Mouse (Mus musculus): Measurements from ENCODE around the gene Rbm6. TPM values are rescaled to one million over a fixed set of nuclear protein-coding genes. Genes with fewer than 3 reads are reported as not detected.

Rbm6 gene
- 81.3 and 87.9 TPM in 2 replicates for total RNA-seq (2014; rRNA removed)
- 48.8 and 57.9 TPM in 2 replicates for polyA plus RNA-seq (2015; fragmentation: Nextera tagmentation; extraction: Ambion mirVana)

DNA sequence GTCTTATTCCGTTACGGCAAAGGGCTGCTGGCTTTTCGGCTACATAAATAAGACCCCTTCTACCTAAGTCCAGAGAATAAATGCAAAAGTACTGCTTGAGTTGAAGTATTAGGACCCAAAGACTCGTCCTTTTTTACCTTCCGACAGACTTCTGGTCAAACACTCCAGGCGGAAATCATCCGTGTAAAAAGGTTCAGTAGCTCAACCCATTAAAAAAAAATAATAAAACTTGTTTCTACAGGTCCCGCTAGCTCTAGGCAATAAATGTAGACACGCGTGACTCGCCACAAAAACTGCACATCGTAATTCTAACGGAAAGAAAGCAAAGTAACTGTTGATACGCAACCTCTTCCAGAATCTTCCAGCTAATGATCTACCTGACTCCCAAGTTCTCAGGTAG is at the start of gene Rbm6:
Rbm6 (minus strand) TSS at position 101 of the 400 bp plus-strand sequence.
- Histone ChIP-seq H3K36me3 (ENCODE audit: insufficient read depth, low read length) (no peaks in the 10 kb centered on the region; the same call in 1 of the 2 replicates), H3K4me1 (ENCODE audit: insufficient read depth, low read length) (peaks cover 8% of the 10 kb centered on the region), H3K4me3 (ENCODE audit: low read depth, low read length) (peak within 1 kb of the TSS; percentile 98), H3K9ac (replicated peaks; ENCODE audit: low read length, poor library complexity, severe bottlenecking) (peak within 1 kb of the TSS; percentile 96), H3K9me3 (ENCODE audit: low read length) (no peaks in the 10 kb centered on the region), H3K4me2 (ENCODE audit: low read depth, low read length, poor library complexity, severe bottlenecking) (peak within 1 kb of the TSS; percentile 82), H3K27ac (ENCODE audit: low read depth, low read length) (peak within 1 kb of the TSS; percentile 93), H3K27me3 (ENCODE audit: insufficient read depth, low read length) (no peaks in the 10 kb centered on the region)
- no peak for TF ChIP-seq CTCF (IDR thresholded peaks at IDR 0.05)
- 10% methylated on average over 14 of the region's 14 CpGs for WGBS
- 0 out of 2 replicates have a peak, but pooled peaks have one; percentile 21 for ATAC-seq (ENCODE audit: low FRiP score)
- DNase-seq (ENCODE audit: low spot score): no peak

DNA sequence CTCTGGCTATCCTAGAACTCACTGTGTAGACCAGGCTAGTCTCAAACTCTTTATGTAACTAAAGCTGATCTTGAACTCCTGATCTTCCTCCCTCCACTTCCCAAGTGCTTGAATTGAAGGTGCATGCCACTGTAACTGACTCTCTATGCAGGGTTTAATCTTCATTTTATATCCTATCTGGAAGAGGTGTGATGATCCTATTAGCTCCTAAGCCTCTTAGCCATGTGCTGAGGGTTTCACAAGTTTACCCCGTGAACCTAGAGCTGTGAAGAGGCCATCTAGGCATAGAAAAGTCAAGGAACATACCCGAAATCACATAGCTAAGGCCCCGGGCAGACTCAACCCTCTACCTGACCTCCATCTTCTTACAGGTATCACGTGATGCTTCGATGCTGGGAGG is 46.4 kb upstream of the Rbm6 start:
- Histone ChIP-seq H3K36me3 (ENCODE audit: insufficient read depth, low read length) (no peaks in the 10 kb centered on the region), H3K27ac (ENCODE audit: low read depth, low read length) (no peak overlapping the region), H3K9me3 (ENCODE audit: low read length) (no peaks in the 10 kb centered on the region), H3K27me3 (ENCODE audit: insufficient read depth, low read length) (no peaks in the 10 kb centered on the region), H3K4me2 (ENCODE audit: low read depth, low read length, poor library complexity, severe bottlenecking) (no peak overlapping the region), H3K4me1 (ENCODE audit: insufficient read depth, low read length) (peaks cover 19% of the 10 kb centered on the region; the same call in 1 of the 2 replicates), H3K4me3 (ENCODE audit: low read depth, low read length) (no peak overlapping the region), H3K9ac (replicated peaks; ENCODE audit: low read length, poor library complexity, severe bottlenecking) (no peak overlapping the region)
- 73% methylated on average over 5 of the region's 5 CpGs for WGBS
- no peak for ATAC-seq (ENCODE audit: low FRiP score)
- no peak for DNase-seq (ENCODE audit: low spot score)
- no peak for TF ChIP-seq CTCF (IDR thresholded peaks at IDR 0.05)

DNA sequence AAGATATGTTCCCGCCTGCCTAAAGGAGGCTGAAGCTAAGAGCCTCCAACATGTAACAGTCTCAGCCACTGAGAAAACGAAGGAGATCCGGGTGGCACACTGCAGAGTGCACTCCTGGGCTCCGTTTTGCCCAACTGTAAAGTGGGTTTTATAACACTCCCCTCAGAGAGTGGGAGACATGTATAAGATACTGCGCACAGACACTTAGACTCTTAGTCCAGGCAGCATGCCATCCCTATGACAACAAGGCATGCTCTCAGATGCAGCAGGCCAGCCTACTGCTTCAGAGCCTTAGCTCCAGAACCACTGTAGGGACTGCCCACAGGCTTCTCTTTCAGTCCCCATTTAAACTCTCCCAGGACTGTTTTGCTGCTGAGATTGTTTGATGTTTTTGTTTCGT is 45.8 kb upstream of the Rbm6 start:
- H3K9me3 ChIP-seq (ENCODE audit: low read length): no peaks in the 10 kb centered on the region
- no peak overlapping the region for H3K4me2 ChIP-seq (ENCODE audit: low read depth, low read length, poor library complexity, severe bottlenecking)
- peak overlapping the region; percentile 59; the same call in 1 of the 2 replicates for H3K27ac ChIP-seq (ENCODE audit: low read depth, low read length)
- TF ChIP-seq CTCF (IDR thresholded peaks at IDR 0.05): no peak
- DNase-seq (ENCODE audit: low spot score) (no peak), ATAC-seq (ENCODE audit: low FRiP score) (no peak)
- no peak overlapping the region for H3K4me3 ChIP-seq (ENCODE audit: low read depth, low read length)
- no peaks in the 10 kb centered on the region for H3K27me3 ChIP-seq (ENCODE audit: insufficient read depth, low read length)
- WGBS: 80% methylated on average over 6 of the region's 6 CpGs
- peaks cover 19% of the 10 kb centered on the region; the same call in 1 of the 2 replicates for H3K4me1 ChIP-seq (ENCODE audit: insufficient read depth, low read length)
- H3K9ac ChIP-seq (replicated peaks; ENCODE audit: low read length, poor library complexity, severe bottlenecking): no peak overlapping the region
- no peaks in the 10 kb centered on the region for H3K36me3 ChIP-seq (ENCODE audit: insufficient read depth, low read length)

- ATAC-seq (ENCODE audit: low FRiP score) (peak; percentile 64; the same call in 1 of the 2 replicates), DNase-seq (ENCODE audit: low spot score) (peak; percentile 71)
- Histone ChIP-seq H3K27me3 (ENCODE audit: insufficient read depth, low read length) (no peaks in the 10 kb centered on the region), H3K27ac (ENCODE audit: low read depth, low read length) (peak overlapping the region; percentile 62), H3K9me3 (ENCODE audit: low read length) (no peaks in the 10 kb centered on the region), H3K9ac (replicated peaks; ENCODE audit: low read length, poor library complexity, severe bottlenecking) (no peak overlapping the region), H3K4me3 (ENCODE audit: low read depth, low read length) (no peak overlapping the region), H3K4me2 (ENCODE audit: low read depth, low read length, poor library complexity, severe bottlenecking) (no peak overlapping the region), H3K36me3 (ENCODE audit: insufficient read depth, low read length) (no peaks in the 10 kb centered on the region), H3K4me1 (ENCODE audit: insufficient read depth, low read length) (peaks cover 14% of the 10 kb centered on the region; the same call in 1 of the 2 replicates)
- no peak for TF ChIP-seq CTCF (IDR thresholded peaks at IDR 0.05)
- 19% methylated on average over 13 of the region's 13 CpGs for WGBS
Observed at GRCm38 (mm10) chr9:107917895-107918608, 45.0 kb upstream of the Rbm6 start.

- H3K36me3 ChIP-seq (ENCODE audit: insufficient read depth, low read length): no peaks in the 10 kb centered on the region
- H3K9me3 ChIP-seq (ENCODE audit: low read length): no peaks in the 10 kb centered on the region
- no peak overlapping the region for H3K4me3 ChIP-seq (ENCODE audit: low read depth, low read length)
- no peak overlapping the region for H3K27ac ChIP-seq (ENCODE audit: low read depth, low read length)
- no peak for ATAC-seq (ENCODE audit: low FRiP score)
- no peak overlapping the region for H3K9ac ChIP-seq (replicated peaks; ENCODE audit: low read length, poor library complexity, severe bottlenecking)
- peaks cover 14% of the 10 kb centered on the region; the same call in 1 of the 2 replicates for H3K4me1 ChIP-seq (ENCODE audit: insufficient read depth, low read length)
- 83% methylated on average over 16 of the region's 16 CpGs for WGBS
- TF ChIP-seq CTCF (IDR thresholded peaks at IDR 0.05): no peak
- H3K4me2 ChIP-seq (ENCODE audit: low read depth, low read length, poor library complexity, severe bottlenecking): no peak overlapping the region
- no peaks in the 10 kb centered on the region for H3K27me3 ChIP-seq (ENCODE audit: insufficient read depth, low read length)
- no peak for DNase-seq (ENCODE audit: low spot score)
Observed at GRCm38 (mm10) chr9:107914764-107915420, 41.9 kb upstream of the Rbm6 start.

Data from midbrain, postnatal 0 days (tissue).